Mouse (Mus musculus) heart, postnatal 0 days (tissue): ENCODE measurements at regions not wholly inside any gene's neighbourhood (a gene's known extent, or its start where the extent isn't known, plus 50 kb on each side); places are given as distances from the start of the nearest gene placed in this dataset.

Source experiments
- ATAC-seq: fragments of 200-750 bp; cut with Nextera tagmentation; 2 replicates; pipeline ENCODE4 v1.8.0; 2017; ENCODE audit warnings: low read depth, moderate number of reproducible peaks, moderate library complexity; ENCODE audit not compliant: insufficient read depth
- DNase-seq: peaks from one replicate; pipeline ENCODE4 v3.0.0-alpha.2; 2016; ENCODE audit warnings: low spot score
- H3K27ac ChIP-seq: fragments of 300-500 bp; sonication (generic); 2 replicates; pipeline ENCODE4 v1.5.1; 2014; ENCODE audit warnings: low read depth, mild to moderate bottlenecking
- H3K27me3 ChIP-seq: fragments of 300-500 bp; sonication (generic); 2 replicates; pipeline ENCODE4 v1.6.1; 2014; ENCODE audit warnings: low read length, mixed read lengths; ENCODE audit not compliant: control insufficient read depth, insufficient read depth
- H3K36me3 ChIP-seq: fragments of 300-500 bp; sonication (generic); replicated peaks from 2 replicates; pipeline ENCODE4 v1.6.1; 2014; ENCODE audit warnings: low read length, mixed read lengths; ENCODE audit not compliant: control insufficient read depth, insufficient read depth
- H3K4me1 ChIP-seq: fragments of 300-500 bp; sonication (generic); 2 replicates; pipeline ENCODE4 v1.6.1; 2014; ENCODE audit warnings: antibody characterized with exemption; ENCODE audit not compliant: control insufficient read depth, insufficient read depth
- H3K4me2 ChIP-seq: fragments of 300-500 bp; sonication (generic); 2 replicates; pipeline ENCODE4 v1.6.1; 2014; ENCODE audit warnings: low read depth, mild to moderate bottlenecking, low read length, moderate library complexity
- H3K4me3 ChIP-seq: fragments of 300-500 bp; sonication (generic); 2 replicates; pipeline ENCODE4 v1.5.1; 2014; ENCODE audit warnings: low read depth, low read length
- H3K9ac ChIP-seq: fragments of 300-500 bp; sonication (generic); replicated peaks from 2 replicates; pipeline ENCODE4 v1.6.1; 2014; ENCODE audit warnings: low read depth, low read length, mixed read lengths
- H3K9me3 ChIP-seq: fragments of 300-500 bp; sonication (generic); replicated peaks from 2 replicates; pipeline ENCODE4 v1.6.1; 2016; ENCODE audit warnings: low read length; ENCODE audit not compliant: control insufficient read depth
- CTCF ChIP-seq: IDR thresholded peaks from 2 replicates; pipeline ENCODE4 v1.5.1; 2016; ENCODE audit warnings: antibody characterized with exemption, control low read depth, low read depth
- EP300 ChIP-seq: IDR thresholded peaks from 2 replicates; pipeline ENCODE4 v1.6.1; 2016; ENCODE audit warnings: antibody characterized with exemption, low read depth
- WGBS: fragments of 180-500 bp; shearing (Covaris S2); extraction: QIAGEN DNeasy Blood & Tissue Kit; methylation state at CpG from one replicate; pipeline ENCODE4 v1.1.7; 2014; 5-methylcytosine and 5-hydroxymethylcytosine counted together

DNA sequence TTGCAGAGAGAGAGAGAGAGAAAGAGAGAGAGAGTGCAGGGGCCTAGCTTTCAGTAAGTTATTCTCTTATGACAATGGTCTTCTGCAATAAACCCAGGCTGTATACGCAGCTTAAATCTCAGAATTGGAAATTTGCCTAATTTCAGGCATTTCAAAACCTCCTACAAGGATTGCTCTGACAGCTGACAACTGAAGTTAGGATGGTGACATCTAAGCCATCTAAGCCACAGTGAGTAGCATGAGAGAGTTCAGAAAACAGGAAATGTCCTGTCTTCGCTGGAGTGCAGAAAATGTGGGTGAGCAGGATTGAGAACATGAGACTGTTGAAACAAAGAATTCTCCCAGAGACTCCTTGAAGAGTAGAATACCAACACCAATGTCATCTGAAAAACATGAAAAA, 56.8 kb downstream of the Fam110c start:
- TF ChIP-seq EP300, result no peak
- TF ChIP-seq CTCF, result no peak
- H3K27me3 ChIP-seq, result no peaks in the 10 kb centered on the region
- WGBS, result 67% methylated on average over 2 of the region's 2 CpGs
- no peak overlapping the region for H3K27ac ChIP-seq
- ATAC-seq, result no peak
- H3K4me3 ChIP-seq, result no peak overlapping the region
- no peaks in the 10 kb centered on the region for H3K36me3 ChIP-seq
- no peak for DNase-seq
- H3K9me3 ChIP-seq, result no peaks in the 10 kb centered on the region
- H3K4me2 ChIP-seq, result no peak overlapping the region
- no peak overlapping the region for H3K9ac ChIP-seq
- no peaks in the 10 kb centered on the region for H3K4me1 ChIP-seq

DNA sequence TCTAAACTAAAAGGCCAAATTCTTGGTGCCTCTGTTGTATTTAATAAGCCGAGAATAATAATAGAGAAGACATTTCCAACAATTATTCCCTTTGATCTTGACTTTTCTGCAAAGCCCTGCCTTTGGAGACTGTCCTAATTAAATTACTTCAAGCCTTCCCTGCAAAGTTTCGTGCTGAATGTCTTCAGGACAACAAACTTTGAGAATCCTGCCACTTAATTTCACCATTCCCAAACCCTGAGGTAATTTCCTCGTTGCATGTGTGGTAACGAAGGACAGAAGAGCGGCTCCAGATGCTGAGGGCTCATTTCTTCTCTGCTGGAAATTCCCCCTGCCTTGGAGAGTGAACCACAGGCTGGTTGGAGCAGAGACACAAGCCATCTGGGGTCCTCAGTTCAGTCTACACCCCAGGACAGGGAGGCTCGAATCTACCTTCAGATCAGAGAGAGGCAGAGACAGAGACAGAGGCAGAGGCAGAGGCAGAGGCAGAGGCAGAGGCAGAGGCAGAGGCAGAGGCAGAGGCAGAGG, 60.9 kb downstream of the Fam110c start:
- no peak overlapping the region for H3K27ac ChIP-seq
- DNase-seq (no peak), ATAC-seq (no peak)
- TF ChIP-seq EP300, result no peak
- TF ChIP-seq CTCF, result no peak
- no peaks in the 10 kb centered on the region for H3K27me3 ChIP-seq
- H3K9me3 ChIP-seq, result no peaks in the 10 kb centered on the region
- H3K36me3 ChIP-seq, result no peaks in the 10 kb centered on the region
- H3K4me1 ChIP-seq, result peaks cover 21% of the 10 kb centered on the region
- H3K9ac ChIP-seq, result no peak overlapping the region
- no peak overlapping the region for H3K4me3 ChIP-seq
- WGBS, result 71% methylated on average over 6 of the region's 6 CpGs
- no peak overlapping the region for H3K4me2 ChIP-seq

DNA sequence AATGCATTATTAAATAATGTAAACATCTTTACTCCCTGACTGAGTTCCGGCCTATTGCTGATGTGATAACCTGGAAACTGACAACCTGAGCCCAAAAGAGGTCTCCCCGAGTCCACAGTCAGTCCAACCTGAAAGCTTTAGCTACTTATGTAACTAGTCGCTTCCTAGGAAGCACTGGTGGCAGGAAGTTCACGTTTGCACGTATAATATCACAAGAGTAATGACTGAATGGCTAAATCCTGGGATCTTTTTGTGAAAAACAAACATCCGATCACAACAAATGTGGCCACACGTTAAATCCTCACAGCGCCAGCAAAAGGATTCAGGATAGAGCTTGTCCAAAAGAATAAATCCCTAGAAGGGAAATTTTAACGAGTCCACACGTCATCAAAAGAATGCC, 62.7 kb downstream of the Fam110c start:
- peaks cover 21% of the 10 kb centered on the region for H3K4me1 ChIP-seq
- no peak overlapping the region for H3K4me3 ChIP-seq
- TF ChIP-seq CTCF (no peak), EP300 (no peak)
- no peak overlapping the region for H3K9ac ChIP-seq
- H3K36me3 ChIP-seq, result no peaks in the 10 kb centered on the region
- H3K27me3 ChIP-seq, result no peaks in the 10 kb centered on the region
- H3K9me3 ChIP-seq, result no peaks in the 10 kb centered on the region
- H3K4me2 ChIP-seq, result no peak overlapping the region
- 77% methylated on average over 10 of the region's 10 CpGs for WGBS
- DNase-seq (no peak), ATAC-seq (no peak)
- H3K27ac ChIP-seq, result peak overlapping the region; percentile 86

DNA sequence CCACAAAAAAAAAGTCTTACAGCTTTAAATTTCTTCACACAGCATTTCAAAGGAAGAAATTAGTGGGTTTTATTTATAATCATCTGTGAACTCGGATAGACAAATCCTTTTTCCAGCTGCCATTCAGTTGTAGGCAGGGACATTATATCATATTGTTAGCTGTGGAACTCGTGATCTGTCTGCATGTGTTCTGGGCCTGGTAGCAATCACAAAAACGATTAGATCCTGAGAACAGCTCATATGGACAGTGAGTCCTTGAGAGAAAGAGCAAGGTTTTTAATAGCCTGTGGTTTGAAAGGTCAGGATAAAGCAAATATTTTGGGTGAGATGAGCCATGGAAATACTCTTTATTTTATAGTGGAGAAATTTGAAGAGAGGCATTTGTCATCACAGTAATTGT, 63.2 kb downstream of the Fam110c start:
- no peaks in the 10 kb centered on the region for H3K9me3 ChIP-seq
- ATAC-seq (peak; percentile 87), DNase-seq (peak; percentile 73)
- 10% methylated on average over 3 of the region's 3 CpGs for WGBS
- no peaks in the 10 kb centered on the region for H3K36me3 ChIP-seq
- H3K4me1 ChIP-seq, result peaks cover 21% of the 10 kb centered on the region
- H3K27ac ChIP-seq, result peak overlapping the region; percentile 86
- no peak overlapping the region for H3K9ac ChIP-seq
- H3K4me3 ChIP-seq, result no peak overlapping the region
- no peak overlapping the region for H3K4me2 ChIP-seq
- TF ChIP-seq EP300 (peak; percentile 33; the same call in 1 of the 2 replicates), CTCF (no peak)
- H3K27me3 ChIP-seq, result no peaks in the 10 kb centered on the region

GRCm38 (mm10) chr12:31137431-31137830, 63.8 kb downstream of the Fam110c start:
- H3K4me1 ChIP-seq, result peaks cover 21% of the 10 kb centered on the region
- no peak overlapping the region for H3K9ac ChIP-seq
- WGBS, result 30% methylated on average over 5 of the region's 5 CpGs
- no peaks in the 10 kb centered on the region for H3K27me3 ChIP-seq
- no peak overlapping the region for H3K4me3 ChIP-seq
- H3K4me2 ChIP-seq, result no peak overlapping the region
- peak overlapping the region; percentile 86 for H3K27ac ChIP-seq
- ATAC-seq (peak; percentile 24; the same call in 1 of the 2 replicates), DNase-seq (no peak)
- no peaks in the 10 kb centered on the region for H3K36me3 ChIP-seq
- TF ChIP-seq EP300, result no peak
- no peak for TF ChIP-seq CTCF
- no peaks in the 10 kb centered on the region for H3K9me3 ChIP-seq

DNA sequence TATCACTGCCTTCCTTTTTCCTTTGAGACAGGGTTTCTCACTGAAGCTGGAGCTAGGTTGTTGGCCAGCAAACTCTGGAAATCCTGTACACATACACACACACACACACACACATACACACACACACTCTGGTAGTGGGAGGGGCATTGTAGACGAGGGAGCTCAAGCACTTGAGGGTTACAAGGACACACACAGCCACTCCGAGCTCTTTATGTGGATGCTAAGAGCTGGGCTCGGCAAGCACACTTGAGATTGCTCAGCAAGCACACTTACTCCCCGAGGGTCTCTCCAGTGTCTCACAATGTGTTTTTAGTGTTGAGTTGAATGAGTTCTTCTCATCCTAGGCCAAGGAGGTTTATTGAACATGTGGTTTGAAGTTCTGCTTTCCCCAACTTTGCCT, 66.2 kb downstream of the Fam110c start:
- H3K36me3 ChIP-seq, result no peaks in the 10 kb centered on the region
- ATAC-seq (no peak), DNase-seq (no peak)
- H3K9ac ChIP-seq, result no peak overlapping the region
- 33% methylated on average over 4 of the region's 4 CpGs for WGBS
- H3K27me3 ChIP-seq, result no peaks in the 10 kb centered on the region
- no peak for TF ChIP-seq EP300
- no peak for TF ChIP-seq CTCF
- no peak overlapping the region for H3K4me2 ChIP-seq
- H3K4me1 ChIP-seq, result peaks cover 21% of the 10 kb centered on the region
- no peak overlapping the region for H3K4me3 ChIP-seq
- H3K27ac ChIP-seq, result no peak overlapping the region
- no peaks in the 10 kb centered on the region for H3K9me3 ChIP-seq
